Mouse (Mus musculus) lung, postnatal 0 days (tissue): Measurements from ENCODE around the gene Cpt1a. TPM values are rescaled to one million over a fixed set of nuclear protein-coding genes. Genes with fewer than 3 reads are reported as not detected.
A peak's percentile ranks its signal among the peaks of the same experiment; 100 is the strongest.

ENCODE experiments used
- ATAC-seq: fragments of 200-750 bp; cut with Nextera tagmentation; 2 replicates; pipeline ENCODE4 v1.8.0; 2017; ENCODE audit warnings: moderate library complexity
- DNase-seq: peaks from one replicate; pipeline ENCODE4 v3.0.0-alpha.2; 2016; ENCODE audit warnings: low spot score
- H3K27ac ChIP-seq: fragments of 300-500 bp; sonication (generic); 2 replicates; pipeline ENCODE4 v1.5.1; 2014; ENCODE audit warnings: antibody characterized with exemption, mild to moderate bottlenecking, low read length, mixed read lengths
- H3K27me3 ChIP-seq: fragments of 300-500 bp; sonication (generic); replicated peaks from 2 replicates; pipeline ENCODE4 v1.6.1; 2014; ENCODE audit warnings: low read length, mixed read lengths; ENCODE audit not compliant: insufficient read depth
- H3K36me3 ChIP-seq: fragments of 300-500 bp; sonication (generic); 2 replicates; pipeline ENCODE4 v1.6.1; 2014; ENCODE audit warnings: low read length, mixed read lengths; ENCODE audit not compliant: insufficient read depth
- H3K4me1 ChIP-seq: fragments of 300-500 bp; sonication (generic); 2 replicates; pipeline ENCODE4 v1.6.1; 2014; ENCODE audit warnings: antibody characterized with exemption, low read depth, low read length, mixed read lengths; ENCODE audit not compliant: insufficient read depth
- H3K4me2 ChIP-seq: fragments of 300-500 bp; sonication (generic); replicated peaks from 2 replicates; pipeline ENCODE4 v1.6.1; 2014; ENCODE audit warnings: low read depth, mild to moderate bottlenecking, low read length, moderate library complexity, mixed read lengths
- H3K4me3 ChIP-seq: fragments of 300-500 bp; sonication (generic); 2 replicates; pipeline ENCODE4 v1.5.1; 2014; ENCODE audit warnings: low read depth, low read length
- H3K9ac ChIP-seq: fragments of 300-500 bp; sonication (generic); replicated peaks from 2 replicates; pipeline ENCODE4 v1.6.1; 2014; ENCODE audit warnings: low read depth, mild to moderate bottlenecking
- H3K9me3 ChIP-seq: fragments of 300-500 bp; sonication (generic); 2 replicates; pipeline ENCODE4 v1.6.1; 2016; ENCODE audit warnings: low read length, mixed read lengths
- CTCF ChIP-seq: IDR thresholded peaks from 2 replicates; pipeline ENCODE4 v1.5.1; 2016; ENCODE audit warnings: antibody characterized with exemption, mild to moderate bottlenecking
- EP300 ChIP-seq: IDR thresholded peaks from 2 replicates; pipeline ENCODE4 v1.6.1; 2016; ENCODE audit warnings: antibody characterized with exemption, mild to moderate bottlenecking, control low read depth
- WGBS: fragments of 180-500 bp; shearing (Covaris S2); extraction: QIAGEN DNeasy Blood & Tissue Kit; methylation state at CpG from one replicate; pipeline ENCODE4 v1.1.7; 2014; 5-methylcytosine and 5-hydroxymethylcytosine counted together
- polyA plus RNA-seq: library from polyadenylated mRNA; unstranded; fragments of >200 nt; fragmentation: Nextera tagmentation; extraction: Ambion mirVana; gene quantifications from 2 replicates; pipeline ENCODE4 v1.2.1, GENCODE M21; 2015

The Cpt1a gene
- polyA plus RNA-seq, 1 experiment from 2014 or later = 46.6 TPM

DNA sequence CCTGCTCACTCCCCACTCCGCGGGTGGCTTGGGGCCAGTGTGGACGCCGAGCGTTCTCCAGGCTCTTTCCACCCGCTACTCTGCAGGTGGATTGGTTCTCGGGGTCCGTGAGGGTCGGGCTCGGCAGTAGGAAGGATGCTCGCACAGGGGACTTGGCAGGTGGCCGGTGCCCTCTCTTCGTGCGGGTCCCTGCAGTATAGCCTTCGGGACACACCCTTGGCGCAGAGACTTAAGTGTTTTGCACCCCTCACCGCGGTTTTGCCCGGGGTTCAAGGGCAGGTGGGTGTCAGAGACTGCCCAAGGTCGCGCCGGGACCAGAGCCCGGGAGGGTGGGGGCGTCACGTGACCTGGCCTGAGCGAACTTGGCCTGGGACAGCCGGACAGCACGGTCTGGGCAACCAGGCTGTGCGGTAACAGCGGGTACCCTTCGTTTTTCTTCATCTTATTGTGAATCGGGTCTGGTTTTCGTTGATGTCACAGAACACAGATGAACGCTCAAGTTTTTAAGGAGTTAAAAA is 1.7 kb downstream of the Cpt1a start:
- Histone ChIP-seq H3K9ac (peak overlapping the region; percentile 54), H3K4me3 (peak overlapping the region; percentile 74), H3K27ac (peak overlapping the region; percentile 96), H3K27me3 (no peaks in the 10 kb centered on the region), H3K4me2 (peak overlapping the region; percentile 95), H3K4me1 (peaks cover 16% of the 10 kb centered on the region; the same call in 1 of the 2 replicates), H3K9me3 (no peaks in the 10 kb centered on the region), H3K36me3 (no peaks in the 10 kb centered on the region)
- DNase-seq = peak; percentile 68
- no peak for ATAC-seq
- TF ChIP-seq EP300 (no peak), CTCF (no peak)
- under 1% methylated on average over 34 of the region's 34 CpGs for WGBS

DNA sequence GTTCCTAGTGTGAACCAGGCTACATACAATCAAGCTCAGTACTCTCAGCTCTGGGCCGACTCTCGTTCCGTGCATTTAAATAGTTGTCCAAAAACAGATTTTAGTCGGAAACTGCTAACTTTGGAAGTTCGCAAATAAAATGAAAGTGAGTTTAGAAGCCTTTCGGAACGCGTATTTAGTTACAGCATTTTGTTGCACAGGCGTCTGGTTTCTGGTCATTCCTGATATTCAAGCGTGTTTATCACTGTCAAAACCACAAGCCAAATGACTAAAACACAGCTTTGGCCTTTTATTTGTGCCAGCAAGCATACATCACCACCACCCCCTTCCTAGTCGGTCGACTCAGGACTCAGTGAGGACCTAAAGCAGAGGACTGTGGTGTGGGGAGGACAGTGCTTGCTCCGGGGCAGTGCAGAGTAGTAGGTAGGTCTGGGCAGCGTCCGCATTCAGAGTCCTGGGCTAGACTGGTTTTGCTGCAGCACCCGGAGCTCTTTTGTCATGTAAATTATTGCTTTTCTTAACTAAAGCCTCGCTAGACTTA is 2.2 kb downstream of the Cpt1a start:
- peak overlapping the region; percentile 95 for H3K4me2 ChIP-seq
- H3K27ac ChIP-seq = peak overlapping the region; percentile 96
- peak overlapping the region; percentile 54 for H3K9ac ChIP-seq
- TF ChIP-seq EP300 (no peak), CTCF (no peak)
- H3K27me3 ChIP-seq = no peaks in the 10 kb centered on the region
- H3K4me3 ChIP-seq = peak overlapping the region; percentile 74
- WGBS = 2% methylated on average over 17 of the region's 17 CpGs
- H3K36me3 ChIP-seq = no peaks in the 10 kb centered on the region
- peak; percentile 57 for DNase-seq
- no peak for ATAC-seq
- peaks cover 16% of the 10 kb centered on the region; the same call in 1 of the 2 replicates for H3K4me1 ChIP-seq
- H3K9me3 ChIP-seq = no peaks in the 10 kb centered on the region

DNA sequence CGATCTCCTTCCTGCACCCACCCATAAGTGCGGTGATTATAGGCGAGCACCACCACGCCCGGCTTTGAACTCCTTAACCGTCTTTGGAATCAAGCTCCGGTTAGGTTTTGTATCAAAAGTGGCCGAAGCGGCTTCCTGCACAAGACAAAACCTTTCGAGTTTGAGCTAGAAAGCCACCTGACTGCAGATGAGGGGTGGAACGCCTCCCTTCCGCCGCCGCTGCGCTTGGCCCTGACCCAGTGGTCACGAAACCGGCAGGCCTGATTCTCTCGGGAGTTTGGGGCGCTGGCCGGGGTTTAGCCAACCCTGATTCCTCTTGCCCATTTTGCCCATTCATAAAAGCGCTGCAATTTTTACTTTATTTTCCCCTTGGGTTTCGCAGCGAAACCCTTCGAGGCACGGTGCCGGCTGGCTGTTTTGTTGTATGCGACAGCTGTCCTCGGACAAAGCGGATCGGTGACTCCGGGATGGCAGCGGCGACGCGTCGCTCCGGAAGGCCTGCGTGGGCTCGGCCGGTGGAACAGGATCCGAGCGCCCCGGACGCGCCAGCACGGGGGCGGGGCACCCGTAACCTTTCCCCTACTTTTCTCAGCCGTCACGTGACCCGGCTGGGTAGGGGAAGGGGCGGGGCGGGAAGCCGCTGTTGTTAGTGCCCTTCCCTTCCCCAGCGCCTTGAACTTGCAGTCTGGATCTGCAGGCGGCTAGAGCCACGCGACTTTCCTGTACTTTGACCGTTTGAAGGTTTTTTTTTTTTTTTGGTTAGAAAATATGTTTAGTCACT is 3.0 kb downstream of the Cpt1a start:
- H3K27me3 ChIP-seq = no peaks in the 10 kb centered on the region
- WGBS = 1% methylated on average over 55 of the region's 59 CpGs
- peak overlapping the region; percentile 74 for H3K4me3 ChIP-seq
- H3K9me3 ChIP-seq = no peaks in the 10 kb centered on the region
- DNase-seq (peak; percentile 98), ATAC-seq (peak; percentile 76)
- no peak for TF ChIP-seq CTCF
- peak; percentile 50 for TF ChIP-seq EP300
- peaks cover 18% of the 10 kb centered on the region; the same call in 1 of the 2 replicates for H3K4me1 ChIP-seq
- H3K9ac ChIP-seq = peak overlapping the region; percentile 52
- H3K27ac ChIP-seq = peak overlapping the region; percentile 96
- H3K36me3 ChIP-seq = no peaks in the 10 kb centered on the region
- peak overlapping the region; percentile 95 for H3K4me2 ChIP-seq

DNA sequence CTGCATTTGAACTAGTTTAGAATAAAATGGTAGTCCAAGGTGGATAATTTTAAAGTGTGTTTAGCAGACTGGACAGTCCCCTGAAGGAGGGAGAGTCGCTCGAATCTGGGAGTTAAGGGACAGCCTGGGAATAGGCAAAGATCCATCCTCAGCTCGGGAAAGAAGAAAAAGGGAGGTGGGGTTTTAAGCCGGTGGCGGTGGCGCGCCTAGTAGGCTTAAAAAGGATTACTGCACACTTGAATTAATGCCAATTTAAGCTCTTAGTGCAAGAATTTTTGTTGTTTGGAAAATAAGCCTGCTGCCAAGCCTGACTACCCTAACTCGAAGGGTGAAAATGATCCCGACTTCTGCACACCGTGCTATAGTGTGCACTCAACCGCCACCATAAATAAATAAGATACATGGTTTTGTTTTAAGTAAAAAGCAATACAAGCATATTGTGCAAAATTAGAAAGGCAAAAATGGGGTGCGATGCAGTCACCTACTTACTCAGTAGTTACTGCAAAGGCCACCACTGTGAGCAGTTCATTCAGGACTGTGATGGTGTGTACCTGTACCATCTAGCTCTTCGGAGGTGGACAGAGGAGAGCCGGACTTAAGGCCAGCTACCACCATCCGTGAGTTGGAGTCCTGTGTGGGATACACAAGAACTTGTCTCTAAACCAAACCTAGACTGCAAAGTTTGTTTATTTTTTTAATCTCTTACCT is 3.8 kb downstream of the Cpt1a start:
- ATAC-seq (no peak), DNase-seq (peak; percentile 83)
- Histone ChIP-seq H3K27me3 (no peaks in the 10 kb centered on the region), H3K9me3 (no peaks in the 10 kb centered on the region), H3K27ac (peak overlapping the region; percentile 96), H3K4me3 (peak overlapping the region; percentile 74), H3K9ac (no peak overlapping the region), H3K4me2 (peak overlapping the region; percentile 95), H3K36me3 (no peaks in the 10 kb centered on the region), H3K4me1 (peaks cover 18% of the 10 kb centered on the region; the same call in 1 of the 2 replicates)
- WGBS = 23% methylated on average over 15 of the region's 15 CpGs
- no peak for TF ChIP-seq CTCF
- no peak for TF ChIP-seq EP300

DNA sequence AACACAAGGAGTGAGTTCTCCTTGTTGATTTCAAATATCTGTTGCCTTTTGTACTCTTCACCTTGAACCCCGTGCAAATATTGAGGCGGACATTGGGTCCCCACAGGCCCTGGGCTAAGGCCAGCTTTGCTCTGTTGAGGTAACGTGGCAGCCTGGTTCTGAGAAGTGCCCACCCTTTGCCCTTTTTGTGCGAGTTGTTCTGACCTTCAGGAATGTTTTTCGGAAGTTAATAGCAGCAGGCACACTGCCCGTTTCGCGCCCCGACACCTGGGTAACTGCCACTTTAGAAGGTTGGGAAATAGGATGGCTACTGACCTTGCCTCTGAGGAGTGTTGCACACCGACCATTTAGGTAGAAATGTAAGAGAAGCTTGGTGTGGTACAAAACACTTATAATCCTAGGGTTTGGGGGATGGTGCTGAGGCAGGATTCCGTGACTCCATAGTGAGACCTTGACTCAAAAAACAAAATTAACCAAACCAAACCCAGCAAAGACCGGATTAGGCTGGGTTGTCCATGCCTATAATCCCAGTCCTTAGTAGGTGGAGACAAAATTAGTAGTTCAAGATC is 4.4 kb downstream of the Cpt1a start:
- Histone ChIP-seq H3K36me3 (no peaks in the 10 kb centered on the region), H3K4me3 (no peak overlapping the region), H3K27me3 (no peaks in the 10 kb centered on the region), H3K4me2 (no peak overlapping the region), H3K27ac (peak overlapping the region; percentile 96), H3K9me3 (no peaks in the 10 kb centered on the region), H3K4me1 (peaks cover 14% of the 10 kb centered on the region; the same call in 1 of the 2 replicates), H3K9ac (no peak overlapping the region)
- no peak for ATAC-seq
- WGBS = 69% methylated on average over 12 of the region's 12 CpGs
- peak; percentile 30 for DNase-seq
- TF ChIP-seq EP300 (no peak), CTCF (no peak)

DNA sequence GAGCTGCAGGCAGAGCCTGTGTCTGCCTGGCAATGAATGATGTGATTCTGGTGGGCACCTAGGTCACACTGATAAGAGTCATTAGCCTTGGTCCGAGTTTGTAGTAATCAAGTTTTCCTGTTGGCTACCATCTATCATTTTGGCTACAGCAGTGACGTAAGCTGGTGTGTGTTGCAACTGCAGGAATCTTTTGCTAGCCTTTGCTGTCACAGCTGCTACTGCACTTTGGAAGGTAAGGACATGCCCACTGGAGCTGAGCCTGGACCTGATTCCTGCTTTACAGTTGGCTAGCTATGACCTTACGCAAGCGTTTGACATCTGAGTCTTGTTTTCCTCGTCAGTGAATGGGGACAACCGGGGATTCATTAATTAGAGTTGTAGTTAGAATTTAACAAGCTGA is 11.1 kb downstream of the Cpt1a start:
- TF ChIP-seq EP300 (no peak), CTCF (no peak)
- 0 out of 2 replicates have a peak, but pooled peaks cover 5% of the 10 kb centered on the region for H3K4me1 ChIP-seq
- DNase-seq (no peak), ATAC-seq (no peak)
- no peaks in the 10 kb centered on the region for H3K9me3 ChIP-seq
- no peaks in the 10 kb centered on the region for H3K27me3 ChIP-seq
- WGBS = 63% methylated on average over 6 of the region's 6 CpGs
- no peak overlapping the region for H3K27ac ChIP-seq
- no peak overlapping the region for H3K4me2 ChIP-seq
- H3K9ac ChIP-seq = no peak overlapping the region
- no peaks in the 10 kb centered on the region for H3K36me3 ChIP-seq
- no peak overlapping the region for H3K4me3 ChIP-seq
